Mouse (Mus musculus) right cerebral cortex, postnatal 10 days (tissue): ENCODE data around the gene Cdk15.

Source experiments
- DNase-seq, 2 experiments: peaks; one replicate each; pipeline ENCODE4 v3.0.0; 2021; ENCODE audit warnings: low spot score in 2 of 2

Cdk15 gene

GRCm38 (mm10) chr1:59376557-59376956, 119.9 kb downstream of the Cdk15 start:
- no peak for DNase-seq

GRCm38 (mm10) chr1:59377312-59377711, 120.6 kb downstream of the Cdk15 start:
- no peak for DNase-seq

- DNase-seq: no peak
These were observed 124.2 kb downstream of the Cdk15 start for GRCm38 (mm10) chr1:59380926-59381325.

- no peak for DNase-seq
These were observed 124.8 kb downstream of the Cdk15 start for GRCm38 (mm10) chr1:59381483-59381882.

- DNase-seq: no peak
These were observed 125.8 kb downstream of the Cdk15 start for GRCm38 (mm10) chr1:59382516-59382915.

GRCm38 (mm10) chr1:59383049-59383610, 126.4 kb downstream of the Cdk15 start:
- no peak for DNase-seq

- DNase-seq: no peak
These were observed 127.7 kb downstream of the Cdk15 start for GRCm38 (mm10) chr1:59384400-59384799.

GRCm38 (mm10) chr1:59385641-59386040, 128.9 kb downstream of the Cdk15 start:
- DNase-seq: no peak

- no peak for DNase-seq
These were observed 131.0 kb downstream of the Cdk15 start for GRCm38 (mm10) chr1:59387542-59388314.

- DNase-seq: no peak
These were observed 132.5 kb downstream of the Cdk15 start for GRCm38 (mm10) chr1:59389181-59389580.

GRCm38 (mm10) chr1:59391736-59392135, 135.0 kb downstream of the Cdk15 start:
- DNase-seq: no peak

GRCm38 (mm10) chr1:59394072-59394471, 137.4 kb downstream of the Cdk15 start:
- DNase-seq: no peak

GRCm38 (mm10) chr1:59394616-59395015, 137.9 kb downstream of the Cdk15 start:
- no peak for DNase-seq

- DNase-seq: no peak
These were observed 139.3 kb downstream of the Cdk15 start for GRCm38 (mm10) chr1:59395992-59396391.

- no peak for DNase-seq
These were observed 143.0 kb downstream of the Cdk15 start for GRCm38 (mm10) chr1:59399554-59400325.

GRCm38 (mm10) chr1:59401253-59401652, 144.5 kb downstream of the Cdk15 start:
- DNase-seq: no peak
